ENCODE assay signal across 13 mouse cellular contexts in the genomic region with DNA sequence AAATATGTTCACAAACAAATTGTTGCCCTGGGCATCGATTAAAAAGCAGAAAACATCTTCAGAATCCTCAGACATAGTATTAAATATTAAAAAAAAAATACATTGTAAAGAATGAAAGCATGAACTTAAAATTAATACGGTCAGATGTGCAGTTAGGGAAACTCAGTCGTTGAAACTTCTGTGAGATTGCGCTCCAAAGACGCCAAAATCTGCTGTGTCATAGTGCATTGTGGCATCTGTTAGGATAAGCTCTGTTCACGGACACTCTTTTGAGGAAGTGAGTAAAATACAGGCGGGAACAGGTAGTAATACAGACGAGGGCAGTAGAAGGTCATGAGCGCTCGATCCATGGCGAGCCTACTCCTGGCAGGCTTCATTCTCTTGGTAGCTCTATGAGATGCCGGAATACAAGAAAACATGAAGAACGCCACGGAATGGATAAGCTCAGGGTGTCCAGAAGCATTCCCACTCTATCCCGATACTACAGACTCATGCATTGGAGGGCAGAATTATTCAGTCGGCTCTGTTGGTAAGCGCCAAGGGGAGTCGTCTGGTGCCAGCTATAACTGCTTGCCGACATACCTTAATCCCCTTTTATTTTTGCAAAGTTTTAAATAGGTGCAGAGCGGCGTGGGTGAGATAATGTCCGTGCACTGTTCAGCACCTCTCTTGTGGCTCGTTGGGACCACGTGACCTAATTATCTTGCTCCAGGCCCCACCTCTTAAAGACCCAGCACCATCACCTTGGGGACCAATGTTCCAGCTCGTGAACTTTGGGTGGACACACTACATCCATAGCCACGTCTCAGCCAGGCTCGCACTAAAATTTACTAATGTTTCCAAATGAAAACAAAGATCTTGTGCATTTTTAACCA.
DNase-seq lines count a peak whose midpoint lies in the region; ATAC-seq lines count a peak whose summit lies in the region.
"Had no signal": no experiment of that assay in that cellular context is flagged by ENCODE, and none has a peak within 500 bp of the region (broad histone marks: within the 10 kb centered on the region; RNA-seq: fewer than 3 reads in every experiment).

No protein-coding gene starts in this region.

- H3K4me2 ChIP-seq in intestine, embryonic 14.5 days (ENCODE audit: low read length), result no peak overlapping the region
- no peak overlapping the region for H3K4me2 ChIP-seq in intestine, embryonic 15.5 days (replicated peaks)
- H3K4me2 ChIP-seq in forebrain, embryonic 13.5 days, result peak overlapping the region; percentile 58
- H3K4me2 ChIP-seq: lung, embryonic 14.5 days; midbrain, embryonic 13.5 days had no signal

- H3K27ac ChIP-seq in intestine, embryonic 14.5 days (ENCODE audit: low read depth), result no peak overlapping the region
- no peak overlapping the region for H3K27ac ChIP-seq in intestine, embryonic 15.5 days
- peak overlapping the region; percentile 76 for H3K27ac ChIP-seq in forebrain, embryonic 13.5 days
- H3K27ac ChIP-seq: kidney, postnatal 0 days; midbrain, embryonic 13.5 days had no signal

- WGBS in intestine, embryonic 14.5 days, result 81% methylated on average over 27 of the region's 27 CpGs
- 84% methylated on average over 27 of the region's 27 CpGs for WGBS in intestine, embryonic 15.5 days
- 53% methylated on average over 27 of the region's 27 CpGs for WGBS in forebrain, embryonic 13.5 days

- H3K9ac ChIP-seq in intestine, embryonic 14.5 days (ENCODE audit: low read length), result no peak overlapping the region
- H3K9ac ChIP-seq in intestine, embryonic 15.5 days, result no peak overlapping the region
- H3K9ac ChIP-seq in forebrain, embryonic 13.5 days, result peak overlapping the region; percentile 48
- H3K9ac ChIP-seq: lung, embryonic 14.5 days; midbrain, embryonic 13.5 days had no signal

- DNase-seq in intestine, embryonic 14.5 days (ENCODE audit: low spot score), result peak; percentile 41
- peak; percentile 57 for DNase-seq in R1 (ENCODE audit: low read depth, low spot score)
- DNase-seq in right cerebral cortex, adult 18-20 months, result no peak
- no peak for DNase-seq in gastrocnemius, adult 8-10 months (ENCODE audit: low spot score in 2 of 2)
- DNase-seq: embryo, embryonic 11 days; lung, embryonic 14.5 days; right cerebral cortex, postnatal 4 days had no signal

- 0 out of 2 replicates have a peak, but pooled peaks have one; percentile 3 for ATAC-seq in intestine, embryonic 14.5 days (replicated peaks; ENCODE audit: low FRiP score, low TSS enrichment, low read depth)
- ATAC-seq in intestine, embryonic 15.5 days, result no peak
- peak; percentile 72 for ATAC-seq in forebrain, embryonic 13.5 days
- peak; percentile 77 for ATAC-seq in megakaryocyte-erythroid progenitor cell, adult 5-6 weeks (replicated peaks; ENCODE audit: low FRiP score, low TSS enrichment, poor library complexity, severe bottlenecking)

- no peak overlapping the region for H3K4me3 ChIP-seq in intestine, embryonic 14.5 days (ENCODE audit: low read depth, low read length)
- no peak overlapping the region for H3K4me3 ChIP-seq in intestine, embryonic 15.5 days (replicated peaks)
- peak overlapping the region; percentile 33 for H3K4me3 ChIP-seq in forebrain, embryonic 13.5 days
- H3K4me3 ChIP-seq: midbrain, embryonic 13.5 days had no signal

- no peaks in the 10 kb centered on the region for H3K9me3 ChIP-seq in intestine, embryonic 14.5 days (ENCODE audit: control insufficient read depth, low read length)
- H3K9me3 ChIP-seq in intestine, embryonic 15.5 days, result no peaks in the 10 kb centered on the region
- H3K9me3 ChIP-seq in forebrain, embryonic 13.5 days (replicated peaks), result no peaks in the 10 kb centered on the region
- H3K9me3 ChIP-seq: midbrain, embryonic 13.5 days had no signal

- no peaks in the 10 kb centered on the region for H3K36me3 ChIP-seq in intestine, embryonic 14.5 days (ENCODE audit: control insufficient read depth, insufficient read depth, low read length)
- H3K36me3 ChIP-seq in intestine, embryonic 15.5 days, result no peaks in the 10 kb centered on the region
- no peaks in the 10 kb centered on the region for H3K36me3 ChIP-seq in forebrain, embryonic 13.5 days (ENCODE audit: poor library complexity, severe bottlenecking)
- H3K36me3 ChIP-seq: G1E; midbrain, embryonic 13.5 days had no signal

- peaks cover 2% of the 10 kb centered on the region for H3K4me1 ChIP-seq in intestine, embryonic 14.5 days (replicated peaks; ENCODE audit: control insufficient read depth, insufficient read depth, low read length)
- H3K4me1 ChIP-seq in intestine, embryonic 15.5 days (replicated peaks), result peaks cover under 1% of the 10 kb centered on the region; the same call in 1 of the 2 replicates
- peaks cover 27% of the 10 kb centered on the region for H3K4me1 ChIP-seq in forebrain, embryonic 13.5 days

- no peaks in the 10 kb centered on the region for H3K27me3 ChIP-seq in intestine, embryonic 14.5 days (replicated peaks; ENCODE audit: control insufficient read depth, insufficient read depth, low read length)
- no peaks in the 10 kb centered on the region for H3K27me3 ChIP-seq in intestine, embryonic 15.5 days (replicated peaks)
- H3K27me3 ChIP-seq in forebrain, embryonic 13.5 days, result no peaks in the 10 kb centered on the region
- H3K27me3 ChIP-seq: midbrain, embryonic 13.5 days had no signal

Comparison
In these comparisons a context has a peak if more than half of its experiments do, and no peak if none do; other contexts are left out.
1. DNase-seq: peak in intestine, embryonic 14.5 days (single experiment) and R1 (single experiment); none in right cerebral cortex, adult 18-20 months (single experiment) and gastrocnemius, adult 8-10 months (0 of 2).